10 mouse cellular contexts compared by ENCODE assay signal in genomic region chr15:85615075-85615474, GRCm38 (mm10). TPM values are rescaled to one million over a fixed set of nuclear protein-coding genes. Genes with fewer than 3 reads are reported as not detected.
DNase-seq lines count a peak whose midpoint lies in the region; ATAC-seq and TF ChIP-seq lines count a peak whose summit lies in the region.
"Had no signal": no experiment of that assay in that cellular context is flagged by ENCODE, and none has a peak within 500 bp of the region (broad histone marks: within the 10 kb centered on the region; RNA-seq: fewer than 3 reads in every experiment).

No protein-coding gene starts in this region.

- no peak overlapping the region for H3K27ac ChIP-seq in heart, embryonic 13.5 days (replicated peaks)
- no peak overlapping the region for H3K27ac ChIP-seq in lung, embryonic 14.5 days (ENCODE audit: low read depth)
- no peak overlapping the region for H3K27ac ChIP-seq in embryonic facial prominence, embryonic 12.5 days
- H3K27ac ChIP-seq in stomach, embryonic 16.5 days (ENCODE audit: low read length), result peak overlapping the region; percentile 71

- H3K27me3 ChIP-seq in heart, embryonic 13.5 days (replicated peaks), result peaks cover 50% of the 10 kb centered on the region
- 0 out of 2 replicates have a peak, but pooled peaks cover 3% of the 10 kb centered on the region for H3K27me3 ChIP-seq in lung, embryonic 14.5 days (ENCODE audit: insufficient read depth, low read length)
- H3K27me3 ChIP-seq in embryonic facial prominence, embryonic 12.5 days, result peaks cover 39% of the 10 kb centered on the region
- no peaks in the 10 kb centered on the region for H3K27me3 ChIP-seq in stomach, embryonic 16.5 days (ENCODE audit: control insufficient read depth, insufficient read depth, low read length)

- no peak for ATAC-seq in heart, embryonic 13.5 days (ENCODE audit: extremely low read depth, insufficient number of reproducible peaks, low FRiP score, low TSS enrichment)
- no peak for ATAC-seq in lung, embryonic 14.5 days (ENCODE audit: insufficient read depth)
- no peak for ATAC-seq in embryonic facial prominence, embryonic 12.5 days (ENCODE audit: insufficient number of reproducible peaks, insufficient read depth, low FRiP score, low TSS enrichment)
- no peak for ATAC-seq in stomach, embryonic 16.5 days (ENCODE audit: insufficient read depth, low FRiP score)
- ATAC-seq: lung, postnatal 0 days had no signal

- peak overlapping the region; percentile 52 for H3K4me2 ChIP-seq in heart, embryonic 13.5 days
- H3K4me2 ChIP-seq in lung, embryonic 14.5 days, result peak overlapping the region; percentile 31
- H3K4me2 ChIP-seq in embryonic facial prominence, embryonic 12.5 days (replicated peaks), result 0 out of 2 replicates have a peak overlapping the region, but pooled peaks have one; percentile 5
- H3K4me2 ChIP-seq in stomach, embryonic 16.5 days (ENCODE audit: low read depth, low read length), result peak overlapping the region; percentile 12; the same call in 1 of the 2 replicates

- 0 out of 2 replicates have a peak, but pooled peaks cover 5% of the 10 kb centered on the region for H3K9me3 ChIP-seq in heart, embryonic 13.5 days
- no peaks in the 10 kb centered on the region for H3K9me3 ChIP-seq in lung, embryonic 14.5 days (ENCODE audit: low read depth, low read length)
- H3K9me3 ChIP-seq in embryonic facial prominence, embryonic 12.5 days, result no peaks in the 10 kb centered on the region
- H3K9me3 ChIP-seq in stomach, embryonic 16.5 days (replicated peaks; ENCODE audit: control insufficient read depth, low read length), result no peaks in the 10 kb centered on the region; the same call in 1 of the 2 replicates

- DNase-seq in heart, adult 18-20 months, result no peak
- no peak for DNase-seq in lung, embryonic 14.5 days
- DNase-seq in lung, adult 18-20 months, result no peak
- DNase-seq in embryo, embryonic 9.5 days (ENCODE audit: extremely low spot score), result no peak
- no peak for DNase-seq in embryo, embryonic 10 days (ENCODE audit: low spot score)

- H3K9ac ChIP-seq in heart, embryonic 13.5 days, result peak overlapping the region; percentile 44; the same call in 1 of the 2 replicates
- no peak overlapping the region for H3K9ac ChIP-seq in lung, embryonic 14.5 days
- H3K9ac ChIP-seq in embryonic facial prominence, embryonic 12.5 days, result no peak overlapping the region
- 0 out of 2 replicates have a peak overlapping the region, but pooled peaks have one; percentile 35 for H3K9ac ChIP-seq in stomach, embryonic 16.5 days (ENCODE audit: low read length)

- no peaks in the 10 kb centered on the region for H3K36me3 ChIP-seq in heart, embryonic 13.5 days
- H3K36me3 ChIP-seq in lung, embryonic 14.5 days (ENCODE audit: insufficient read depth), result no peaks in the 10 kb centered on the region
- H3K36me3 ChIP-seq in embryonic facial prominence, embryonic 12.5 days, result no peaks in the 10 kb centered on the region
- no peaks in the 10 kb centered on the region for H3K36me3 ChIP-seq in stomach, embryonic 16.5 days (ENCODE audit: control insufficient read depth, insufficient read depth, low read length)

- WGBS in heart, embryonic 13.5 days, result 36% methylated on average over 22 of the region's 22 CpGs
- WGBS in lung, embryonic 14.5 days, result 39% methylated on average over 22 of the region's 22 CpGs
- 34% methylated on average over 22 of the region's 22 CpGs for WGBS in embryonic facial prominence, embryonic 12.5 days
- WGBS in stomach, embryonic 16.5 days, result 47% methylated on average over 22 of the region's 22 CpGs

- peak overlapping the region; percentile 15; the same call in 1 of the 2 replicates for H3K4me3 ChIP-seq in heart, embryonic 13.5 days
- H3K4me3 ChIP-seq in lung, embryonic 14.5 days (ENCODE audit: low read depth, low read length), result no peak overlapping the region
- H3K4me3 ChIP-seq in embryonic facial prominence, embryonic 12.5 days, result no peak overlapping the region
- 0 out of 2 replicates have a peak overlapping the region, but pooled peaks have one; percentile 3 for H3K4me3 ChIP-seq in stomach, embryonic 16.5 days (replicated peaks; ENCODE audit: low read length)

- no peak for TF ChIP-seq CTCF in lung, embryonic 14.5 days (IDR thresholded peaks at IDR 0.05; ENCODE audit: low read depth)

- H3K4me1 ChIP-seq in heart, embryonic 13.5 days, result peaks cover 32% of the 10 kb centered on the region
- peaks cover 16% of the 10 kb centered on the region for H3K4me1 ChIP-seq in lung, embryonic 14.5 days (ENCODE audit: insufficient read depth)
- peaks cover 10% of the 10 kb centered on the region for H3K4me1 ChIP-seq in embryonic facial prominence, embryonic 12.5 days
- H3K4me1 ChIP-seq in stomach, embryonic 16.5 days (ENCODE audit: control insufficient read depth, insufficient read depth, low read length), result peaks cover 38% of the 10 kb centered on the region

RNA-seq across cellular contexts. Expression of gene Wnt7b, which starts 32.8 kb away (rescaled TPM):
- 3.5 and 4.6 TPM in 2 replicates for polyA plus RNA-seq in heart, embryonic 13.5 days (2015; fragmentation: Nextera tagmentation; extraction: Ambion mirVana)
- total RNA-seq in heart, adult 18-20 months (2021), result under 1 TPM; 0.10 to 0.28 TPM
- 65.7 and 77.0 TPM in 2 replicates for polyA plus RNA-seq in lung, embryonic 14.5 days (2014; fragmentation: Nextera tagmentation; extraction: Ambion mirVana)
- polyA plus RNA-seq in embryonic facial prominence, embryonic 12.5 days (2016; fragmentation: Nextera tagmentation; extraction: Ambion mirVana), result 31.5 and 34.3 TPM in 2 replicates
- polyA plus RNA-seq in stomach, embryonic 16.5 days (2015; fragmentation: Nextera tagmentation; extraction: Ambion mirVana), result 3.4 and 4.8 TPM in 2 replicates
- total RNA-seq: monocyte, adult 5-6 weeks had no signal

Comparison
In these comparisons a context has a peak if more than half of its experiments do, and no peak if none do; other contexts are left out.
1. H3K4me3 ChIP-seq: peak in heart, embryonic 13.5 days (single experiment) and stomach, embryonic 16.5 days (single experiment); none in lung, embryonic 14.5 days (single experiment) and embryonic facial prominence, embryonic 12.5 days (single experiment).
2. H3K9ac ChIP-seq: peak in heart, embryonic 13.5 days (single experiment) and stomach, embryonic 16.5 days (single experiment); none in lung, embryonic 14.5 days (single experiment) and embryonic facial prominence, embryonic 12.5 days (single experiment).
3. Peak in every context shown above with its lines, with median percentiles within 50 percentile points of each other: H3K4me2 ChIP-seq.